Mouse (Mus musculus): ENCODE measurements around the gene Gaa. TPM values are rescaled to one million over a fixed set of nuclear protein-coding genes. Genes with fewer than 3 reads are reported as not detected.

Gene Gaa
- polyA plus RNA-seq, 1 experiment from 2014 or later, result 49.6 TPM

DNA sequence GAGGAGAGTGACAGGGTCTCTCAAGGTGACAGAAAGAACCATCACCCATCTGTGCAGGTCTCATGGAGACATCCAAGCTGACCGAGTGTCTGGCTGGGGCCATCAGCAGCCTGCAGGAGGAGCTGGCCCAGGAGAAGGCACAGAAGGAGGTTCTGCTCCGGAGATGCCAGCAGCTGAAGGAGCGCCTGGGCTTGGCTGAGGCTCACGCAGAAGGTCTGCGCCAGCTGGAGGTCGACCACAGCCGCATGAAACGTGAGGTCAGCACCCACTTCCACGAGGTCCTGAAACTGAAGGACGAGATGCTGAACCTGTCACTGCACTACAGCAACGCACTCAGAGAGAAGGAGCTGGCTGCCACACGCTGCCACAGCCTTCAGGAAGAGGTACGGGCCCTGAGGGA is 54.8 kb downstream of the Gaa start:
- ATAC-seq (replicated peaks; ENCODE audit: insufficient number of reproducible peaks, low FRiP score, low TSS enrichment), result no peak
- Histone ChIP-seq H3K9ac (ENCODE audit: low read depth, low read length) (no peak overlapping the region), H3K27ac (ENCODE audit: low read depth, low read length) (no peak overlapping the region), H3K9me3 (replicated peaks; ENCODE audit: control insufficient read depth, low read length) (0 out of 2 replicates have a peak, but pooled peaks cover 2% of the 10 kb centered on the region), H3K4me2 (no peak overlapping the region), H3K4me1 (ENCODE audit: control insufficient read depth, insufficient read depth, low read length) (no peaks in the 10 kb centered on the region), H3K4me3 (ENCODE audit: low read depth, low read length) (no peak overlapping the region), H3K36me3 (ENCODE audit: control insufficient read depth, insufficient read depth, low read length) (no peaks in the 10 kb centered on the region), H3K27me3 (ENCODE audit: control insufficient read depth, insufficient read depth, low read length) (peaks cover 2% of the 10 kb centered on the region; the same call in 1 of the 2 replicates)
- WGBS (ENCODE audit: insufficient replicate concordance), result 68% methylated on average over 13 of the region's 13 CpGs

DNA sequence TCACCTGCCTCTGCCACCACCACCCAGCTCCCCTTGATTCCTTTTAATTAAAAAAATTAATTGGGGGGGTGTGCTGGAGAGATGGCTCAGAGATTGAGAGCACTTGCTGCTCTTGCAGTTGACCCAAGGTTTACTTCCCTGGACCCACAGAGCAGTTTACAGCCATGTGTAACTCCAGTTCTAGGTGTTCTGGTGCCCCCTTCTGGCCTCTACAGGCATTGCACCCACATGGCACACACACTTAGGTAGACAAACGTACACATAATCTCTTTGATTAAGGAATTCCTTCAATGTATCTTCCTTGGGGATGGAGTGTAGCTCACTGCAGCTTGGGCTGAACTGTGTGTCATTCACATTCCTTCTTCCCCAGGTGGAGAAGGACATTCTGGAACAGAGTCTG is 57.4 kb downstream of the Gaa start:
- H3K4me2 ChIP-seq, result no peak overlapping the region
- H3K9me3 ChIP-seq (replicated peaks; ENCODE audit: control insufficient read depth, low read length), result 0 out of 2 replicates have a peak, but pooled peaks cover 2% of the 10 kb centered on the region
- WGBS (ENCODE audit: insufficient replicate concordance), result 79% methylated on average over 1 of the region's 1 CpGs
- H3K9ac ChIP-seq (ENCODE audit: low read depth, low read length), result no peak overlapping the region
- H3K36me3 ChIP-seq (ENCODE audit: control insufficient read depth, insufficient read depth, low read length), result no peaks in the 10 kb centered on the region
- ATAC-seq (replicated peaks; ENCODE audit: insufficient number of reproducible peaks, low FRiP score, low TSS enrichment), result no peak
- no peak overlapping the region for H3K4me3 ChIP-seq (ENCODE audit: low read depth, low read length)
- no peaks in the 10 kb centered on the region for H3K4me1 ChIP-seq (ENCODE audit: control insufficient read depth, insufficient read depth, low read length)
- peaks cover 5% of the 10 kb centered on the region for H3K27me3 ChIP-seq (ENCODE audit: control insufficient read depth, insufficient read depth, low read length)
- H3K27ac ChIP-seq (ENCODE audit: low read depth, low read length), result no peak overlapping the region

DNA sequence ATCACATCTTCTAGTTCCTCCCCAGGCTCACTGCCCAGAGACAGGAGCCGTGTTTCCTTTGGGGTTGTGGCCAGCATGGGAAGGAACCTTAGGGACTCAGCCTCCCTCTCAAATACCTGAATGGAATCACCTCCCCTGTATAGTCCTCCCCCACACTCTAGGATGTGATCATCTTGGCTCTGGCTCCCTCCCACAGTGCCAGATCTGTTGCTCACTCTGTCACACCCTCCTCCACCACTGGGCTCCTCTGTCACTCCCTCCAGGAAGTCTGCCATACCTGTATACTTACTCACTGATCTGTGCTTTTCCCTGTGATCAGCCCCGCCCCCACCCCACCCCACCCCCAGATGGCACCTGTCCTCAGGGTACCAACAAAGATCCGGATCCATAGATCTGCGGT is 62.9 kb downstream of the Gaa start:
- Histone ChIP-seq H3K4me2 (no peak overlapping the region), H3K9me3 (replicated peaks; ENCODE audit: control insufficient read depth, low read length) (no peaks in the 10 kb centered on the region), H3K9ac (ENCODE audit: low read depth, low read length) (no peak overlapping the region), H3K4me1 (ENCODE audit: control insufficient read depth, insufficient read depth, low read length) (no peaks in the 10 kb centered on the region), H3K27ac (ENCODE audit: low read depth, low read length) (no peak overlapping the region), H3K27me3 (ENCODE audit: control insufficient read depth, insufficient read depth, low read length) (peaks cover 14% of the 10 kb centered on the region), H3K4me3 (ENCODE audit: low read depth, low read length) (no peak overlapping the region), H3K36me3 (ENCODE audit: control insufficient read depth, insufficient read depth, low read length) (no peaks in the 10 kb centered on the region)
- 58% methylated on average over 4 of the region's 4 CpGs for WGBS (ENCODE audit: insufficient replicate concordance)
- ATAC-seq (replicated peaks; ENCODE audit: insufficient number of reproducible peaks, low FRiP score, low TSS enrichment), result no peak

DNA sequence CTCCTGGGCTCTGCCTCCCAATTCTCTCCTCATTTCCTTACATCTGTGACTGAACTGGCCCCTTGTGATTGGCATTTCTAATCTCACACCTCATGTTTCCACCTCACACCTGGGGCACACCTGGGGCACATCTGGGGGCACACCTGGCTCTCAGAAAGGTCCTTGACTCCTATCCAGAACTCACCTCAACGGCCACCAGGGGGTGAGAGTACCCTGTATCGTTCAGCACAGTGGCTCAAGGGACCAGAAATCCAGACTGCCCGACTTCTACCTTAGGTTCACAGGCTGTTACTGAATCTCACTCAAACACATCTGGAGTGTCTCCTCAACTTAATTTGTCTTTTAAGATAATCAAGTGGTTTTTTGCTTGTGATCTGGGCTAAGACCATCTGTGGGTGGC is 64.3 kb downstream of the Gaa start:
- H3K9me3 ChIP-seq (replicated peaks; ENCODE audit: control insufficient read depth, low read length), result no peaks in the 10 kb centered on the region
- H3K4me3 ChIP-seq (ENCODE audit: low read depth, low read length), result no peak overlapping the region
- 35% methylated on average over 3 of the region's 3 CpGs for WGBS (ENCODE audit: insufficient replicate concordance)
- H3K27me3 ChIP-seq (ENCODE audit: control insufficient read depth, insufficient read depth, low read length), result peaks cover 14% of the 10 kb centered on the region
- H3K9ac ChIP-seq (ENCODE audit: low read depth, low read length), result no peak overlapping the region
- H3K4me1 ChIP-seq (ENCODE audit: control insufficient read depth, insufficient read depth, low read length), result no peaks in the 10 kb centered on the region
- H3K4me2 ChIP-seq, result no peak overlapping the region
- no peaks in the 10 kb centered on the region for H3K36me3 ChIP-seq (ENCODE audit: control insufficient read depth, insufficient read depth, low read length)
- ATAC-seq (replicated peaks; ENCODE audit: insufficient number of reproducible peaks, low FRiP score, low TSS enrichment), result no peak
- no peak overlapping the region for H3K27ac ChIP-seq (ENCODE audit: low read depth, low read length)

Other genes with a start within 250 kb of the Gaa start
- 23.6 and 23.8 TPM in 2 replicates for gene Cbx2, start 244.9 kb upstream of the Gaa start, polyA plus RNA-seq (2014; fragmentation: Nextera tagmentation; extraction: Ambion mirVana)
- 6.7 and 7.8 TPM in 2 replicates for gene Cbx8, start 226.9 kb upstream of the Gaa start, polyA plus RNA-seq (2014; fragmentation: Nextera tagmentation; extraction: Ambion mirVana)
- 6.3 and 7.7 TPM in 2 replicates for gene Cbx4, start 181.7 kb upstream of the Gaa start, polyA plus RNA-seq (2014; fragmentation: Nextera tagmentation; extraction: Ambion mirVana)
- gene Tbc1d16, start 39.4 kb upstream of the Gaa start, polyA plus RNA-seq (2014; fragmentation: Nextera tagmentation; extraction: Ambion mirVana), result 4.1 and 4.7 TPM in 2 replicates
- 3.5 and 4.0 TPM in 2 replicates for gene Ccdc40, start 39.3 kb upstream of the Gaa start, polyA plus RNA-seq (2014; fragmentation: Nextera tagmentation; extraction: Ambion mirVana)
- gene Eif4a3, start 32.2 kb downstream of the Gaa start, polyA plus RNA-seq (2014; fragmentation: Nextera tagmentation; extraction: Ambion mirVana), result 313 and 316 TPM in 2 replicates
- gene Card14, start 39.9 kb downstream of the Gaa start, polyA plus RNA-seq (2014; fragmentation: Nextera tagmentation; extraction: Ambion mirVana), result 0.14 and 0.38 TPM in 2 replicates
- gene Sgsh, start 87.6 kb downstream of the Gaa start, polyA plus RNA-seq (2014; fragmentation: Nextera tagmentation; extraction: Ambion mirVana), result 6.1 and 6.5 TPM in 2 replicates
- 9.4 and 10.2 TPM in 2 replicates for gene Slc26a11, start 87.7 kb downstream of the Gaa start, polyA plus RNA-seq (2014; fragmentation: Nextera tagmentation; extraction: Ambion mirVana)
- gene Rnf213, start 125.2 kb downstream of the Gaa start, polyA plus RNA-seq (2014; fragmentation: Nextera tagmentation; extraction: Ambion mirVana), result 10.4 and 11.0 TPM in 2 replicates
- 8.9 and 9.2 TPM in 2 replicates for gene Endov, start 223.5 kb downstream of the Gaa start, polyA plus RNA-seq (2014; fragmentation: Nextera tagmentation; extraction: Ambion mirVana)